In the genomic region with DNA sequence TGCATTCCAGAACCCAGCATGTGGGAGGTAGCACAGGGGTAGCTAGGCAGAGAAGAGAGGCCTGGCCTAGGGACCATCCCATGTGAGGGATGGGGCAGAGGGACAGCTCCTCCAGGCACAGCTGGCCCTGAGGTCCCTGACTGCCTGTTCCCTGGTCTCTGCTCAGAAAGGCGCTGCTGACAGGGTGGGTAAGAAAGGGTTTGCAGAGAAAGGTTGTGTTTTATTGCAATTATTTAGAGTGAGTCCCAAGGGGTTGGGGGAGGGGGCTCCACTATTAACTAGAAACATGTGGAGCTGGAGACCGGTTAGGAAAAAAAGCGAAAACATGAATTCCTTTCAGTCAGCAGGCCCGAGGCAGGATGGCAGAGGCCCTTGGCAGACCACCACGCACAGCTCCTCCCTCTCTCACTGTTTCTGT, we compare ENCODE assay signal across 11 mouse cellular contexts. TPM values are rescaled to one million over a fixed set of nuclear protein-coding genes. Genes with fewer than 3 reads are reported as not detected.
DNase-seq lines count a peak whose midpoint lies in the region; ATAC-seq lines count a peak whose summit lies in the region.
"Had no signal": no experiment of that assay in that cellular context is flagged by ENCODE, and none has a peak within 500 bp of the region (broad histone marks: within the 10 kb centered on the region; RNA-seq: fewer than 3 reads in every experiment).

No protein-coding gene starts in this region.

- H3K36me3 ChIP-seq in lung, embryonic 15.5 days, result peaks cover 23% of the 10 kb centered on the region; the same call in 1 of the 2 replicates
- H3K36me3 ChIP-seq in embryonic facial prominence, embryonic 13.5 days, result peaks cover 50% of the 10 kb centered on the region
- peaks cover 20% of the 10 kb centered on the region for H3K36me3 ChIP-seq in hindbrain, embryonic 13.5 days
- 0 out of 2 replicates have a peak, but pooled peaks cover 4% of the 10 kb centered on the region for H3K36me3 ChIP-seq in neural tube, embryonic 14.5 days (ENCODE audit: control insufficient read depth, insufficient read depth, low read length)

- H3K9me3 ChIP-seq in lung, embryonic 15.5 days, result no peaks in the 10 kb centered on the region
- H3K9me3 ChIP-seq in embryonic facial prominence, embryonic 13.5 days, result no peaks in the 10 kb centered on the region
- H3K9me3 ChIP-seq in hindbrain, embryonic 13.5 days, result no peaks in the 10 kb centered on the region
- H3K9me3 ChIP-seq in neural tube, embryonic 14.5 days (ENCODE audit: control insufficient read depth, low read length), result no peaks in the 10 kb centered on the region

- H3K9ac ChIP-seq in lung, embryonic 15.5 days, result peak overlapping the region; percentile 13; the same call in 1 of the 2 replicates
- peak overlapping the region; percentile 65 for H3K9ac ChIP-seq in embryonic facial prominence, embryonic 13.5 days
- peak overlapping the region; percentile 51 for H3K9ac ChIP-seq in hindbrain, embryonic 13.5 days
- H3K9ac ChIP-seq in neural tube, embryonic 14.5 days (replicated peaks; ENCODE audit: low read depth, low read length), result no peak overlapping the region

- peak overlapping the region; percentile 81 for H3K27ac ChIP-seq in lung, embryonic 15.5 days
- H3K27ac ChIP-seq in embryonic facial prominence, embryonic 13.5 days, result peak overlapping the region; percentile 95
- H3K27ac ChIP-seq in hindbrain, embryonic 13.5 days, result peak overlapping the region; percentile 67
- no peak overlapping the region for H3K27ac ChIP-seq in neural tube, embryonic 14.5 days (ENCODE audit: low read depth, low read length)

- H3K4me3 ChIP-seq in lung, embryonic 15.5 days, result no peak overlapping the region
- H3K4me3 ChIP-seq in embryonic facial prominence, embryonic 13.5 days, result no peak overlapping the region
- H3K4me3 ChIP-seq in hindbrain, embryonic 13.5 days, result no peak overlapping the region
- no peak overlapping the region for H3K4me3 ChIP-seq in neural tube, embryonic 14.5 days (ENCODE audit: low read depth, low read length)

- H3K27me3 ChIP-seq in lung, embryonic 15.5 days, result no peaks in the 10 kb centered on the region
- H3K27me3 ChIP-seq in embryonic facial prominence, embryonic 13.5 days, result no peaks in the 10 kb centered on the region
- H3K27me3 ChIP-seq in hindbrain, embryonic 13.5 days, result no peaks in the 10 kb centered on the region
- H3K27me3 ChIP-seq in neural tube, embryonic 14.5 days (ENCODE audit: control insufficient read depth, insufficient read depth, low read length), result no peaks in the 10 kb centered on the region

- peaks cover 32% of the 10 kb centered on the region for H3K4me1 ChIP-seq in lung, embryonic 15.5 days
- peaks cover 38% of the 10 kb centered on the region for H3K4me1 ChIP-seq in embryonic facial prominence, embryonic 13.5 days
- H3K4me1 ChIP-seq in hindbrain, embryonic 13.5 days (replicated peaks), result peaks cover 8% of the 10 kb centered on the region; the same call in 1 of the 2 replicates
- H3K4me1 ChIP-seq in neural tube, embryonic 14.5 days (ENCODE audit: control insufficient read depth, insufficient read depth, low read length), result 0 out of 2 replicates have a peak, but pooled peaks cover 3% of the 10 kb centered on the region

- WGBS in lung, embryonic 15.5 days, result 68% methylated on average over 5 of the region's 5 CpGs
- 13% methylated on average over 5 of the region's 5 CpGs for WGBS in embryonic facial prominence, embryonic 13.5 days
- WGBS in hindbrain, embryonic 13.5 days, result 82% methylated on average over 5 of the region's 5 CpGs
- 59% methylated on average over 5 of the region's 5 CpGs for WGBS in neural tube, embryonic 14.5 days

- no peak; the same call in 1 of the 2 replicates for ATAC-seq in lung, embryonic 15.5 days (ENCODE audit: borderline replicate concordance, extremely low read depth, low FRiP score, low TSS enrichment)
- peak; percentile 73 for ATAC-seq in embryonic facial prominence, embryonic 13.5 days (ENCODE audit: insufficient number of reproducible peaks, insufficient read depth, low FRiP score, low TSS enrichment, low read depth)
- ATAC-seq in hindbrain, embryonic 13.5 days (ENCODE audit: low FRiP score), result no peak
- 0 out of 2 replicates have a peak, but pooled peaks have one; percentile 26 for ATAC-seq in neural tube, embryonic 14.5 days (ENCODE audit: low read depth)
- no peak for ATAC-seq in megakaryocyte-erythroid progenitor cell, adult 5-6 weeks (replicated peaks; ENCODE audit: low FRiP score, low TSS enrichment, poor library complexity, severe bottlenecking)

- no peak for DNase-seq in lung, postnatal 25 days (ENCODE audit: low spot score)
- DNase-seq in thymus, postnatal 0 days (ENCODE audit: low spot score), result no peak
- DNase-seq: cerebellum, postnatal 14 days; right cerebral cortex, postnatal 4 days had no signal

- H3K4me2 ChIP-seq in lung, embryonic 15.5 days, result no peak overlapping the region
- H3K4me2 ChIP-seq in embryonic facial prominence, embryonic 13.5 days, result peak overlapping the region; percentile 37
- no peak overlapping the region for H3K4me2 ChIP-seq in hindbrain, embryonic 13.5 days
- H3K4me2 ChIP-seq in neural tube, embryonic 14.5 days (ENCODE audit: low read depth, low read length), result no peak overlapping the region

RNA-seq across cellular contexts. Expression of a gene that starts 7.1 kb away (rescaled TPM):
- polyA plus RNA-seq in lung, embryonic 15.5 days (2015; fragmentation: Nextera tagmentation; extraction: Ambion mirVana), result 17.2 and 19.6 TPM in 2 replicates
- 24.2 TPM in 2 replicates for polyA plus RNA-seq in embryonic facial prominence, embryonic 13.5 days (2015; fragmentation: Nextera tagmentation; extraction: Ambion mirVana)
- 8.2 and 8.8 TPM in 2 replicates for polyA plus RNA-seq in hindbrain, embryonic 13.5 days (2015; fragmentation: Nextera tagmentation; extraction: Ambion mirVana)
- polyA plus RNA-seq in neural tube, embryonic 14.5 days (2014; fragmentation: Nextera tagmentation; extraction: Ambion mirVana), result 6.8 and 7.3 TPM in 2 replicates
- 7.8 and 14.1 TPM in 2 replicates for total RNA-seq in megakaryocyte-erythroid progenitor cell, adult 5-6 weeks (2014; fragmentation: Nextera tagmentation)
- total RNA-seq in megakaryocyte-erythroid progenitor cell, adult 5-6 weeks (2017), result 4.6 and 12.9 TPM in 2 replicates
- polyA plus RNA-seq in thymus, postnatal 0 days (2015; fragmentation: Nextera tagmentation; extraction: Ambion mirVana), result 8.2 and 10.4 TPM in 2 replicates

RNA-seq across cellular contexts. Expression of a gene that starts 7.2 kb away (rescaled TPM):
- 48.2 and 53.5 TPM in 2 replicates for polyA plus RNA-seq in lung, embryonic 15.5 days (2015; fragmentation: Nextera tagmentation; extraction: Ambion mirVana)
- 60.9 and 69.9 TPM in 2 replicates for polyA plus RNA-seq in embryonic facial prominence, embryonic 13.5 days (2015; fragmentation: Nextera tagmentation; extraction: Ambion mirVana)
- polyA plus RNA-seq in hindbrain, embryonic 13.5 days (2015; fragmentation: Nextera tagmentation; extraction: Ambion mirVana), result 67.9 and 76.0 TPM in 2 replicates
- 74.7 and 87.7 TPM in 2 replicates for polyA plus RNA-seq in neural tube, embryonic 14.5 days (2014; fragmentation: Nextera tagmentation; extraction: Ambion mirVana)
- 70.8 and 101 TPM in 2 replicates for total RNA-seq in megakaryocyte-erythroid progenitor cell, adult 5-6 weeks (2014; fragmentation: Nextera tagmentation)
- total RNA-seq in megakaryocyte-erythroid progenitor cell, adult 5-6 weeks (2017), result 39.0 and 44.3 TPM in 2 replicates
- 25.0 and 26.0 TPM in 2 replicates for polyA plus RNA-seq in thymus, postnatal 0 days (2015; fragmentation: Nextera tagmentation; extraction: Ambion mirVana)

RNA-seq across cellular contexts. Expression of a gene that starts 10.5 kb away (rescaled TPM):
- 87.3 and 92.4 TPM in 2 replicates for polyA plus RNA-seq in lung, embryonic 15.5 days (2015; fragmentation: Nextera tagmentation; extraction: Ambion mirVana)
- 50.2 and 50.4 TPM in 2 replicates for polyA plus RNA-seq in embryonic facial prominence, embryonic 13.5 days (2015; fragmentation: Nextera tagmentation; extraction: Ambion mirVana)
- 32.7 and 34.3 TPM in 2 replicates for polyA plus RNA-seq in hindbrain, embryonic 13.5 days (2015; fragmentation: Nextera tagmentation; extraction: Ambion mirVana)
- 49.3 and 52.6 TPM in 2 replicates for polyA plus RNA-seq in neural tube, embryonic 14.5 days (2014; fragmentation: Nextera tagmentation; extraction: Ambion mirVana)
- 1.0 TPM in 1 of 2 replicates, not detected in the other for total RNA-seq in megakaryocyte-erythroid progenitor cell, adult 5-6 weeks (2014; fragmentation: Nextera tagmentation)
- 0.38 and 1.6 TPM in 2 replicates for total RNA-seq in megakaryocyte-erythroid progenitor cell, adult 5-6 weeks (2017)
- 11.3 and 11.9 TPM in 2 replicates for polyA plus RNA-seq in thymus, postnatal 0 days (2015; fragmentation: Nextera tagmentation; extraction: Ambion mirVana)

RNA-seq across cellular contexts. Expression of a gene that starts 18.7 kb away (rescaled TPM):
- polyA plus RNA-seq in lung, embryonic 15.5 days (2015; fragmentation: Nextera tagmentation; extraction: Ambion mirVana), result 2.1 and 2.3 TPM in 2 replicates
- 0.74 and 1.2 TPM in 2 replicates for polyA plus RNA-seq in embryonic facial prominence, embryonic 13.5 days (2015; fragmentation: Nextera tagmentation; extraction: Ambion mirVana)
- polyA plus RNA-seq in hindbrain, embryonic 13.5 days (2015; fragmentation: Nextera tagmentation; extraction: Ambion mirVana), result not detected in 2 replicates
- polyA plus RNA-seq in neural tube, embryonic 14.5 days (2014; fragmentation: Nextera tagmentation; extraction: Ambion mirVana), result not detected in 2 replicates
- 2.0 TPM in 1 of 2 replicates, not detected in the other for total RNA-seq in megakaryocyte-erythroid progenitor cell, adult 5-6 weeks (2014; fragmentation: Nextera tagmentation)
- not detected in 2 replicates for total RNA-seq in megakaryocyte-erythroid progenitor cell, adult 5-6 weeks (2017)
- polyA plus RNA-seq in thymus, postnatal 0 days (2015; fragmentation: Nextera tagmentation; extraction: Ambion mirVana), result 0.21 TPM in 1 of 2 replicates, not detected in the other
- total RNA-seq: heart, adult 18-20 months; megakaryocyte progenitor cell, adult 5-6 weeks had no signal

RNA-seq across cellular contexts. Expression of a gene that starts 29.9 kb away (rescaled TPM):
- 21.2 and 22.2 TPM in 2 replicates for polyA plus RNA-seq in lung, embryonic 15.5 days (2015; fragmentation: Nextera tagmentation; extraction: Ambion mirVana)
- 21.4 and 22.1 TPM in 2 replicates for polyA plus RNA-seq in embryonic facial prominence, embryonic 13.5 days (2015; fragmentation: Nextera tagmentation; extraction: Ambion mirVana)
- polyA plus RNA-seq in hindbrain, embryonic 13.5 days (2015; fragmentation: Nextera tagmentation; extraction: Ambion mirVana), result 17.7 and 17.8 TPM in 2 replicates
- polyA plus RNA-seq in neural tube, embryonic 14.5 days (2014; fragmentation: Nextera tagmentation; extraction: Ambion mirVana), result 22.6 and 24.5 TPM in 2 replicates
- total RNA-seq in megakaryocyte-erythroid progenitor cell, adult 5-6 weeks (2014; fragmentation: Nextera tagmentation), result 44.9 and 65.2 TPM in 2 replicates
- 24.7 and 32.1 TPM in 2 replicates for total RNA-seq in megakaryocyte-erythroid progenitor cell, adult 5-6 weeks (2017)
- 11.6 and 14.5 TPM in 2 replicates for polyA plus RNA-seq in thymus, postnatal 0 days (2015; fragmentation: Nextera tagmentation; extraction: Ambion mirVana)

Comparison
In these comparisons a context has a peak if more than half of its experiments do, and no peak if none do; other contexts are left out.
1. ATAC-seq: peak in embryonic facial prominence, embryonic 13.5 days (single experiment) and neural tube, embryonic 14.5 days (single experiment); none in lung, embryonic 15.5 days (single experiment), hindbrain, embryonic 13.5 days (single experiment) and megakaryocyte-erythroid progenitor cell, adult 5-6 weeks (single experiment).